Mouse (Mus musculus): ENCODE data around the gene Bmf. TPM values are rescaled to one million over a fixed set of nuclear protein-coding genes. Genes with fewer than 3 reads are reported as not detected.

Bmf gene
- polyA plus RNA-seq, 1 experiment from 2014 or later: 2.8 TPM

DNA sequence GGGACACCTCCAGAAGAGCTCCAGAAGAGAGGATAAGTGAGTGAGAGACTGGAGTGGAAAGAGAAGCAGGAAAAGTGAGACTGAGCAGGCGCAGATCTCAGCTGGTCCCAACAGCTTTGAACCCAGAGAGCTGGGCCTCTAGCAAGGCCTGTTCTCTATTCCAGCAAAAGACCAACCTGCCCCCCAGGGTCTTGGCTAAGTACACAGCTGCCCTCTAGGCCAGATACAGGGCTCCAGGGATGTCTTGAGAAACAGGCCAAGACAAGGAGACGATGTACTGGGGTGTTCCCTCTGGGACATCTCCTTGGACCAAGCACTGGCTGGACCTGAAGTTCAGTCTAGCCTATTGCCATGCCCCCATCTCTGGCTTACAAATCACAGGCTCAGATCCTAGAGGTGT is 49.3 kb downstream of the Bmf start:
- DNase-seq (ENCODE audit: low spot score): no peak

GRCm38 (mm10) chr2:118499135-118499961 is 50.1 kb downstream of the Bmf start:
- DNase-seq (ENCODE audit: low spot score): no peak
- H3K27me3 ChIP-seq (ENCODE audit: control insufficient read depth, insufficient read depth, low read length): no peaks in the 10 kb centered on the region

More for the DNA sequence above, 49.3 kb downstream of the Bmf start:
- Histone ChIP-seq H3K27ac (replicated peaks) (no peak overlapping the region), H3K4me2 (replicated peaks; ENCODE audit: low read depth) (no peak overlapping the region), H3K9ac (ENCODE audit: low read length) (no peak overlapping the region), H3K27me3 (ENCODE audit: control insufficient read depth, insufficient read depth, low read length) (no peaks in the 10 kb centered on the region), H3K4me1 (replicated peaks; ENCODE audit: control insufficient read depth, insufficient read depth) (no peaks in the 10 kb centered on the region), H3K9me3 (ENCODE audit: control insufficient read depth, low read length) (no peaks in the 10 kb centered on the region), H3K4me3 (ENCODE audit: low read depth, low read length) (no peak overlapping the region), H3K36me3 (ENCODE audit: control insufficient read depth, insufficient read depth, low read length) (no peaks in the 10 kb centered on the region)
- no peak for ATAC-seq (ENCODE audit: low FRiP score, low TSS enrichment)
- no peak for TF ChIP-seq CTCF (IDR thresholded peaks at IDR 0.05; ENCODE audit: low read depth)
- no peak for TF ChIP-seq EP300 (optimal IDR thresholded peaks at IDR 0.05)
- 88% methylated on average over 2 of the region's 2 CpGs for WGBS

DNA sequence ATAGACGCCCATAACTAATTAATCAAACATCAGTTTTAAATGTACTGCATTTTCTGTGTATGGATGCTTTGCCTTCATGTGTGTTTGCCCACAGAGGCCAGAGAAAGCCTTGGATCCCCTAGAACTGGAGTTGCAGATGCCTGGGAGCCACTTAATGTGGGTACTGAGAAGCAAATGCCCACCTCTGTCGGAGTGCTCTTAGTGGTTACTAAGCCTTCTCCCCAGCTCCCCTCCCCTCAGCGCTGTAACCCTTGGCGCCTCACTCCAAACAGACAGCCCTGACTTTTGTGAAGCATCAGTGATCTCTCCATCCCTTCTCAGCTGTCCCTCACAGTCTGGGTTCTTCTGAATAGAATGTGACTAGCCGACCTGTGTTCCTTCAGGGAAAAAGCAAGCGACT is 51.0 kb downstream of the Bmf start:
- WGBS: 86% methylated on average over 6 of the region's 6 CpGs
- TF ChIP-seq CTCF (IDR thresholded peaks at IDR 0.05; ENCODE audit: low read depth): no peak

More at GRCm38 (mm10) chr2:118499135-118499961, 50.1 kb downstream of the Bmf start:
- no peak overlapping the region for H3K4me2 ChIP-seq (replicated peaks; ENCODE audit: low read depth)
- ATAC-seq (ENCODE audit: low FRiP score, low TSS enrichment): no peak
- H3K4me3 ChIP-seq (ENCODE audit: low read depth, low read length): no peak overlapping the region
- no peaks in the 10 kb centered on the region for H3K9me3 ChIP-seq (ENCODE audit: control insufficient read depth, low read length)
- no peak overlapping the region for H3K27ac ChIP-seq (replicated peaks)
- 40% methylated on average over 20 of the region's 20 CpGs for WGBS
- no peak overlapping the region for H3K9ac ChIP-seq (ENCODE audit: low read length)
- TF ChIP-seq EP300 (optimal IDR thresholded peaks at IDR 0.05) (no peak), CTCF (IDR thresholded peaks at IDR 0.05; ENCODE audit: low read depth) (peak; percentile 16; the same call in 1 of the 2 replicates)
- H3K4me1 ChIP-seq (replicated peaks; ENCODE audit: control insufficient read depth, insufficient read depth): no peaks in the 10 kb centered on the region
- no peaks in the 10 kb centered on the region for H3K36me3 ChIP-seq (ENCODE audit: control insufficient read depth, insufficient read depth, low read length)

GRCm38 (mm10) chr2:118497890-118498289 is 51.6 kb downstream of the Bmf start:
- TF ChIP-seq CTCF (IDR thresholded peaks at IDR 0.05; ENCODE audit: low read depth): no peak
- no peak for TF ChIP-seq EP300 (optimal IDR thresholded peaks at IDR 0.05)
- ATAC-seq (ENCODE audit: low FRiP score, low TSS enrichment): no peak
- Histone ChIP-seq H3K4me2 (replicated peaks; ENCODE audit: low read depth) (no peak overlapping the region), H3K4me1 (replicated peaks; ENCODE audit: control insufficient read depth, insufficient read depth) (no peaks in the 10 kb centered on the region), H3K4me3 (ENCODE audit: low read depth, low read length) (no peak overlapping the region), H3K27me3 (ENCODE audit: control insufficient read depth, insufficient read depth, low read length) (no peaks in the 10 kb centered on the region), H3K9me3 (ENCODE audit: control insufficient read depth, low read length) (no peaks in the 10 kb centered on the region), H3K36me3 (ENCODE audit: control insufficient read depth, insufficient read depth, low read length) (no peaks in the 10 kb centered on the region), H3K9ac (ENCODE audit: low read length) (no peak overlapping the region), H3K27ac (replicated peaks) (no peak overlapping the region)
- DNase-seq (ENCODE audit: low spot score): no peak
- WGBS: 80% methylated on average over 5 of the region's 5 CpGs

More for the DNA sequence above, 51.0 kb downstream of the Bmf start:
- no peak overlapping the region for H3K9ac ChIP-seq (ENCODE audit: low read length)
- no peaks in the 10 kb centered on the region for H3K36me3 ChIP-seq (ENCODE audit: control insufficient read depth, insufficient read depth, low read length)
- no peak for DNase-seq (ENCODE audit: low spot score)
- H3K4me2 ChIP-seq (replicated peaks; ENCODE audit: low read depth): no peak overlapping the region
- H3K9me3 ChIP-seq (ENCODE audit: control insufficient read depth, low read length): no peaks in the 10 kb centered on the region
- H3K4me3 ChIP-seq (ENCODE audit: low read depth, low read length): no peak overlapping the region
- no peak overlapping the region for H3K27ac ChIP-seq (replicated peaks)
- ATAC-seq (ENCODE audit: low FRiP score, low TSS enrichment): no peak
- H3K27me3 ChIP-seq (ENCODE audit: control insufficient read depth, insufficient read depth, low read length): no peaks in the 10 kb centered on the region
- no peaks in the 10 kb centered on the region for H3K4me1 ChIP-seq (replicated peaks; ENCODE audit: control insufficient read depth, insufficient read depth)

- TF ChIP-seq EP300 (optimal IDR thresholded peaks at IDR 0.05) (no peak), CTCF (IDR thresholded peaks at IDR 0.05; ENCODE audit: low read depth) (no peak)
- DNase-seq (ENCODE audit: low spot score): no peak
- WGBS: 55% methylated on average over 9 of the region's 9 CpGs
Measured at GRCm38 (mm10) chr2:118495024-118495423, 54.5 kb downstream of the Bmf start.

GRCm38 (mm10) chr2:118491741-118492395 is 57.6 kb downstream of the Bmf start:
- H3K9ac ChIP-seq (ENCODE audit: low read length): no peak overlapping the region
- ATAC-seq (ENCODE audit: low FRiP score, low TSS enrichment) (no peak), DNase-seq (ENCODE audit: low spot score) (no peak)
- no peak overlapping the region for H3K4me3 ChIP-seq (ENCODE audit: low read depth, low read length)
- WGBS: 79% methylated on average over 4 of the region's 4 CpGs
- H3K4me1 ChIP-seq (replicated peaks; ENCODE audit: control insufficient read depth, insufficient read depth): peaks cover 6% of the 10 kb centered on the region
- no peaks in the 10 kb centered on the region for H3K36me3 ChIP-seq (ENCODE audit: control insufficient read depth, insufficient read depth, low read length)
- no peaks in the 10 kb centered on the region for H3K27me3 ChIP-seq (ENCODE audit: control insufficient read depth, insufficient read depth, low read length)
- H3K4me2 ChIP-seq (replicated peaks; ENCODE audit: low read depth): no peak overlapping the region
- TF ChIP-seq EP300 (optimal IDR thresholded peaks at IDR 0.05) (no peak), CTCF (IDR thresholded peaks at IDR 0.05; ENCODE audit: low read depth) (no peak)
- H3K27ac ChIP-seq (replicated peaks): peak overlapping the region; percentile 53; the same call in 1 of the 2 replicates
- no peaks in the 10 kb centered on the region for H3K9me3 ChIP-seq (ENCODE audit: control insufficient read depth, low read length)

More at GRCm38 (mm10) chr2:118495024-118495423, 54.5 kb downstream of the Bmf start:
- no peak overlapping the region for H3K4me2 ChIP-seq (replicated peaks; ENCODE audit: low read depth)
- H3K27ac ChIP-seq (replicated peaks): no peak overlapping the region
- no peaks in the 10 kb centered on the region for H3K27me3 ChIP-seq (ENCODE audit: control insufficient read depth, insufficient read depth, low read length)
- no peak overlapping the region for H3K9ac ChIP-seq (ENCODE audit: low read length)
- no peaks in the 10 kb centered on the region for H3K36me3 ChIP-seq (ENCODE audit: control insufficient read depth, insufficient read depth, low read length)
- H3K4me1 ChIP-seq (replicated peaks; ENCODE audit: control insufficient read depth, insufficient read depth): peaks cover 5% of the 10 kb centered on the region
- ATAC-seq (ENCODE audit: low FRiP score, low TSS enrichment): no peak
- no peaks in the 10 kb centered on the region for H3K9me3 ChIP-seq (ENCODE audit: control insufficient read depth, low read length)
- H3K4me3 ChIP-seq (ENCODE audit: low read depth, low read length): no peak overlapping the region

Measured in stomach, postnatal 0 days (tissue).